Mouse (Mus musculus) limb, embryonic 15.5 days (tissue): ENCODE data around the gene Tmem37. TPM values are rescaled to one million over a fixed set of nuclear protein-coding genes. Genes with fewer than 3 reads are reported as not detected.

Experiments used
- ATAC-seq: fragments of 200-750 bp; cut with Nextera tagmentation; 2 replicates; pipeline ENCODE4 v1.8.0; 2017; ENCODE audit warnings: low read depth, moderate TSS enrichment; ENCODE audit not compliant: insufficient number of reproducible peaks, low FRiP score, low TSS enrichment
- H3K27ac ChIP-seq: fragments of 300-500 bp; sonication (generic); 2 replicates; pipeline ENCODE4 v1.5.1; 2015; ENCODE audit warnings: moderate library complexity, mild to moderate bottlenecking, inconsistent platforms
- H3K27me3 ChIP-seq: fragments of 300-500 bp; sonication (generic); 2 replicates; pipeline ENCODE4 v1.6.1; 2015; ENCODE audit warnings: inconsistent platforms
- H3K36me3 ChIP-seq: fragments of 300-500 bp; sonication (generic); 2 replicates; pipeline ENCODE4 v1.6.1; 2015; ENCODE audit warnings: inconsistent platforms
- H3K4me1 ChIP-seq: fragments of 300-500 bp; sonication (generic); 2 replicates; pipeline ENCODE4 v1.6.1; 2015; ENCODE audit warnings: inconsistent platforms
- H3K4me2 ChIP-seq: fragments of 300-500 bp; sonication (generic); 2 replicates; pipeline ENCODE4 v1.6.1; 2015; ENCODE audit warnings: mild to moderate bottlenecking, inconsistent platforms
- H3K4me3 ChIP-seq: fragments of 300-500 bp; sonication (generic); 2 replicates; pipeline ENCODE4 v1.5.1; 2015; ENCODE audit warnings: mild to moderate bottlenecking, inconsistent platforms
- H3K9ac ChIP-seq: fragments of 300-500 bp; sonication (generic); 2 replicates; pipeline ENCODE4 v1.6.1; 2015; ENCODE audit warnings: inconsistent platforms
- H3K9me3 ChIP-seq: fragments of 300-500 bp; sonication (generic); 2 replicates; pipeline ENCODE4 v1.6.1; 2016; ENCODE audit warnings: inconsistent platforms
- WGBS: fragments of 180-500 bp; shearing (Covaris S2); methylation state at CpG from one replicate; pipeline ENCODE4 v1.1.7; 2015; 5-methylcytosine and 5-hydroxymethylcytosine counted together
- polyA plus RNA-seq: library from polyadenylated mRNA; unstranded; fragments of >200 nt; fragmentation: Nextera tagmentation; extraction: Ambion mirVana; gene quantifications from 2 replicates; pipeline ENCODE4 v1.2.1, GENCODE M21; 2015

Tmem37 gene
- polyA plus RNA-seq, 1 experiment from 2014 or later, result 7.6 TPM

GRCm38 (mm10) chr1:120070168-120070567, 3.7 kb downstream of the Tmem37 start:
- Histone ChIP-seq H3K27ac (no peak overlapping the region), H3K4me1 (peaks cover 19% of the 10 kb centered on the region), H3K4me2 (no peak overlapping the region), H3K27me3 (peaks cover 14% of the 10 kb centered on the region), H3K4me3 (no peak overlapping the region), H3K9ac (no peak overlapping the region), H3K36me3 (no peaks in the 10 kb centered on the region), H3K9me3 (no peaks in the 10 kb centered on the region)
- no peak for ATAC-seq
- 43% methylated on average over 6 of the region's 6 CpGs for WGBS

- Histone ChIP-seq H3K27me3 (peaks cover 11% of the 10 kb centered on the region), H3K36me3 (no peaks in the 10 kb centered on the region), H3K27ac (no peak overlapping the region), H3K4me3 (no peak overlapping the region), H3K4me2 (no peak overlapping the region), H3K4me1 (peaks cover 16% of the 10 kb centered on the region), H3K9ac (no peak overlapping the region), H3K9me3 (no peaks in the 10 kb centered on the region)
- 78% methylated on average over 5 of the region's 5 CpGs for WGBS
- no peak for ATAC-seq
Measured at GRCm38 (mm10) chr1:120069120-120069519, 4.8 kb downstream of the Tmem37 start.

GRCm38 (mm10) chr1:120066625-120067024, 7.2 kb downstream of the Tmem37 start:
- ATAC-seq, result no peak
- no peak overlapping the region for H3K4me3 ChIP-seq
- no peaks in the 10 kb centered on the region for H3K9me3 ChIP-seq
- peaks cover 2% of the 10 kb centered on the region; the same call in 1 of the 2 replicates for H3K4me1 ChIP-seq
- H3K27ac ChIP-seq, result no peak overlapping the region
- H3K4me2 ChIP-seq, result no peak overlapping the region
- no peaks in the 10 kb centered on the region for H3K27me3 ChIP-seq
- 80% methylated on average over 3 of the region's 3 CpGs for WGBS
- H3K36me3 ChIP-seq, result no peaks in the 10 kb centered on the region
- H3K9ac ChIP-seq, result no peak overlapping the region

- Histone ChIP-seq H3K4me3 (no peak overlapping the region), H3K27ac (no peak overlapping the region), H3K27me3 (no peaks in the 10 kb centered on the region), H3K9ac (no peak overlapping the region), H3K36me3 (no peaks in the 10 kb centered on the region), H3K4me1 (peaks cover 2% of the 10 kb centered on the region; the same call in 1 of the 2 replicates), H3K4me2 (no peak overlapping the region), H3K9me3 (no peaks in the 10 kb centered on the region)
- WGBS, result 87% methylated on average over 8 of the region's 8 CpGs
- no peak for ATAC-seq
Measured at GRCm38 (mm10) chr1:120066159-120066558, 7.7 kb downstream of the Tmem37 start.

- ATAC-seq, result no peak
- WGBS, result 93% methylated on average over 11 of the region's 11 CpGs
Measured at GRCm38 (mm10) chr1:120064036-120064682, 9.7 kb downstream of the Tmem37 start.

GRCm38 (mm10) chr1:120062231-120062630, 11.6 kb downstream of the Tmem37 start:
- ATAC-seq, result no peak
- no peak overlapping the region for H3K27ac ChIP-seq
- no peaks in the 10 kb centered on the region for H3K36me3 ChIP-seq
- H3K4me1 ChIP-seq, result no peaks in the 10 kb centered on the region
- no peaks in the 10 kb centered on the region for H3K9me3 ChIP-seq
- no peaks in the 10 kb centered on the region for H3K27me3 ChIP-seq
- no peak overlapping the region for H3K4me3 ChIP-seq
- 88% methylated on average over 7 of the region's 7 CpGs for WGBS
- H3K9ac ChIP-seq, result no peak overlapping the region
- no peak overlapping the region for H3K4me2 ChIP-seq

More at GRCm38 (mm10) chr1:120064036-120064682, 9.7 kb downstream of the Tmem37 start:
- H3K4me3 ChIP-seq, result no peak overlapping the region
- no peak overlapping the region for H3K27ac ChIP-seq
- no peaks in the 10 kb centered on the region for H3K36me3 ChIP-seq
- no peaks in the 10 kb centered on the region for H3K9me3 ChIP-seq
- no peak overlapping the region for H3K9ac ChIP-seq
- H3K4me1 ChIP-seq, result no peaks in the 10 kb centered on the region
- H3K4me2 ChIP-seq, result no peak overlapping the region
- no peaks in the 10 kb centered on the region for H3K27me3 ChIP-seq

GRCm38 (mm10) chr1:120060687-120061086, 13.2 kb downstream of the Tmem37 start:
- Histone ChIP-seq H3K4me1 (peaks cover 3% of the 10 kb centered on the region; the same call in 1 of the 2 replicates), H3K4me2 (no peak overlapping the region), H3K36me3 (no peaks in the 10 kb centered on the region), H3K27ac (no peak overlapping the region), H3K27me3 (no peaks in the 10 kb centered on the region), H3K9me3 (no peaks in the 10 kb centered on the region), H3K4me3 (no peak overlapping the region), H3K9ac (no peak overlapping the region)
- 70% methylated on average over 5 of the region's 5 CpGs for WGBS
- no peak for ATAC-seq

- H3K36me3 ChIP-seq, result no peaks in the 10 kb centered on the region
- H3K27me3 ChIP-seq, result no peaks in the 10 kb centered on the region
- no peak overlapping the region for H3K4me3 ChIP-seq
- peaks cover 3% of the 10 kb centered on the region; the same call in 1 of the 2 replicates for H3K4me1 ChIP-seq
- 68% methylated on average over 8 of the region's 8 CpGs for WGBS
- H3K9me3 ChIP-seq, result no peaks in the 10 kb centered on the region
- no peak overlapping the region for H3K27ac ChIP-seq
- no peak overlapping the region for H3K9ac ChIP-seq
- H3K4me2 ChIP-seq, result no peak overlapping the region
- no peak for ATAC-seq
Measured at GRCm38 (mm10) chr1:120057674-120058430, 16.0 kb downstream of the Tmem37 start.

- H3K4me1 ChIP-seq, result peaks cover 3% of the 10 kb centered on the region; the same call in 1 of the 2 replicates
- no peak overlapping the region for H3K27ac ChIP-seq
- H3K27me3 ChIP-seq, result no peaks in the 10 kb centered on the region
- H3K36me3 ChIP-seq, result no peaks in the 10 kb centered on the region
- H3K4me3 ChIP-seq, result no peak overlapping the region
- H3K9me3 ChIP-seq, result no peaks in the 10 kb centered on the region
- no peak overlapping the region for H3K9ac ChIP-seq
- ATAC-seq, result no peak
- no peak overlapping the region for H3K4me2 ChIP-seq
- WGBS, result 52% methylated on average over 14 of the region's 14 CpGs
Measured at GRCm38 (mm10) chr1:120057044-120057443, 16.8 kb downstream of the Tmem37 start.

GRCm38 (mm10) chr1:120056236-120056635, 17.6 kb downstream of the Tmem37 start:
- Histone ChIP-seq H3K4me3 (no peak overlapping the region), H3K9me3 (no peaks in the 10 kb centered on the region), H3K27me3 (no peaks in the 10 kb centered on the region), H3K4me2 (no peak overlapping the region), H3K9ac (no peak overlapping the region), H3K4me1 (peaks cover 3% of the 10 kb centered on the region; the same call in 1 of the 2 replicates), H3K36me3 (no peaks in the 10 kb centered on the region), H3K27ac (no peak overlapping the region)
- ATAC-seq, result no peak
- WGBS, result 70% methylated on average over 7 of the region's 7 CpGs

- Histone ChIP-seq H3K27me3 (no peaks in the 10 kb centered on the region), H3K9ac (no peak overlapping the region), H3K27ac (no peak overlapping the region), H3K4me3 (no peak overlapping the region), H3K4me2 (no peak overlapping the region), H3K4me1 (peaks cover 3% of the 10 kb centered on the region; the same call in 1 of the 2 replicates), H3K36me3 (no peaks in the 10 kb centered on the region), H3K9me3 (no peaks in the 10 kb centered on the region)
- 0 out of 2 replicates have a peak, but pooled peaks have one; percentile 50 for ATAC-seq
- WGBS, result 72% methylated on average over 6 of the region's 6 CpGs
Measured at GRCm38 (mm10) chr1:120055475-120055874, 18.4 kb downstream of the Tmem37 start.

- H3K4me3 ChIP-seq, result no peak overlapping the region
- no peak for ATAC-seq
Measured at GRCm38 (mm10) chr1:120054997-120055396, 18.9 kb downstream of the Tmem37 start.

More at GRCm38 (mm10) chr1:120054997-120055396, 18.9 kb downstream of the Tmem37 start:
- H3K9ac ChIP-seq, result no peak overlapping the region
- no peak overlapping the region for H3K27ac ChIP-seq
- 84% methylated on average over 6 of the region's 6 CpGs for WGBS
- peaks cover 3% of the 10 kb centered on the region; the same call in 1 of the 2 replicates for H3K4me1 ChIP-seq
- no peaks in the 10 kb centered on the region for H3K27me3 ChIP-seq
- no peaks in the 10 kb centered on the region for H3K36me3 ChIP-seq
- no peak overlapping the region for H3K4me2 ChIP-seq
- H3K9me3 ChIP-seq, result no peaks in the 10 kb centered on the region
